Mouse (Mus musculus) heart, adult 10 weeks (tissue): ENCODE results near the gene Mras. TPM values are rescaled to one million over a fixed set of nuclear protein-coding genes. Genes with fewer than 3 reads are reported as not detected.

ENCODE experiments used
- polyA plus RNA-seq: library from polyadenylated mRNA; stranded (reverse); fragments of 350-450 nt; fragmentation: Illumina TruSeq; extraction: RNeasy Lipid Tissue Mini Kit (QIAGEN cat#74804); gene quantifications from one replicate; pipeline ENCODE4 v1.2.3, GENCODE M21; 2014; ENCODE audit warnings: low read depth, low replicate concordance

The Mras gene
- 6.4 TPM for polyA plus RNA-seq

GRCm38 (mm10) chr9:99437031-99437764 is at the start of gene Mras:
Mras (minus strand) TSS chr9:99437381.

DNA sequence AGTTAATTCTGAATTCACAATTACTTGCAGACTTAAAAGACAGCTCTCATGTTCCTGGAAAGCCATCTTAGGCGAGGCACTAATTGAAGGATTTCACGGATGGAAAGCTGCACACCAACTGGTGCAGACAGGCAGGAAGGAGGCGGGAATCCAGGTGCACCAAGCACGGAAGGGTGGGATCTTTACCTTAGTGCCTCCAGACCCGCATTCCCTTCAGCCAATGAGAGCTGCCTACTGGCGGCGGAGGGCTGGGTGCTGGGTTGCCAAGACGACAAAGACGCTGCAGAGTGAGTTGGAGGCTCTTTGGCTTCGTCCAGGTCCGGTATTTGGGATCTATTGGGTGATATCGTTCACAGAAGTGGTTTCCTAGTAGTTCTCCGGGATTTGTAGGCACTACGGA is 14.0 kb upstream of the Mras start, which contains the start of gene Nme9:
Gene Nme9 (plus strand): TSS at position 315 of the 400 bp plus-strand sequence.

DNA sequence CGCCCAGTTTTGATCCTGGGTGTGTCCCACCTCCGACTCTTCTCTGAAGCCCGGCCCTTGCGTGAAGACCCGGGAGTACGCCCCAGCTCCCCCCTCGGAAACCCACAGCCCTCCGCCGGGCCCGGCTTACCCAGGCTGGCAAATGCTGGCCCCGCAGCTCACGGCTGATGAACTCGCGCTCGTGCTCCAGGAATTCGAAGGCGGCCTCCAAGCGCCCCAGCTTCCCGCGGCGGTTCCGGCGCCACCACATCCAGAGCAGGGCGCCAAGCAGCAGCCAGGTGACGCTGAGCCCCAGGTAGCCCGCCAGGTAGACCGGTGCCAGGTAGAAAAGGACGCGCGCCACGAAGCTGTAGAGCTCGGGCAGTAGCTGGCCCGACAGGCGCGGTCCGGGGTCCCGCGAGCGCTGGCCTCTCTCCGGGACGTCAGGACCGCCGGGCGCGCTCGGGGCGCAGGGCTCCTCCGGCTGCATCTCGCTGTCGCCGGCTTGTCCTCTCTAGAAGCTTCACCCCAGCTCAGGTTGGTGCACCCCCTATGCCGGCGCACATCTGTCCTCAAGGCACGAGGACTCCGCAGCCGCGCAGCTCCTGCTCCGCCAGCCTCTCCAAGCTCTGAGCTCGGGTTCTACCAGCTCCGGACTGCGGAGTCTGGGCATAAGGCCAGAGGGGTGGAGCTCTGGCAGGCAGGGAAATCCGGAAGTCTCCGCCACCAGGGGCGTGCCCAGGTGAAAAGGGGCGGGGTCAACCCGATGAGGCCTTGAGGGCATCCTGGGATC is 79.1 kb downstream of the Mras start, which contains the start of gene Esyt3:
Gene Esyt3 (minus strand): TSS at position 637 of the 772 bp plus-strand sequence.

Other genes starting within 250 kb of the Mras start
- gene Faiml, start 200.1 kb downstream of the Mras start, polyA plus RNA-seq, result not detected
- gene Cep70, start 194.0 kb downstream of the Mras start, polyA plus RNA-seq, result 7.8 TPM
- gene Esyt3, start 78.8 kb downstream of the Mras start, polyA plus RNA-seq, result 0.52 TPM
- gene Nme9, start 14.1 kb upstream of the Mras start, polyA plus RNA-seq, result not detected
- 17.8 TPM for gene Armc8, start 131.5 kb upstream of the Mras start, polyA plus RNA-seq
- gene Dbr1, start 138.4 kb upstream of the Mras start, polyA plus RNA-seq, result 7.6 TPM
- not detected for gene A4gnt, start 175.1 kb upstream of the Mras start, polyA plus RNA-seq
- 3.4 TPM for gene Dzip1l, start 192.1 kb upstream of the Mras start, polyA plus RNA-seq